Mouse (Mus musculus): ENCODE measurements around the gene Prpsap1.

- TF ChIP-seq CTCF (IDR thresholded peaks at IDR 0.05; ENCODE audit: low read depth) (no peak), EP300 (IDR thresholded peaks at IDR 0.05; ENCODE audit: low read depth) (peak; percentile 64)
Observed at GRCm38 (mm10) chr11:116505573-116505972, 11.6 kb upstream of the Prpsap1 start.
